Mouse (Mus musculus) lung, adult 2 months (tissue): ENCODE data around the gene Cask.

ENCODE experiments used
- CTCF ChIP-seq: fragments of 200-500 bp; IDR thresholded peaks from 2 replicates; pipeline ENCODE4 v1.5.1; 2011; ENCODE audit warnings: mild to moderate bottlenecking, low read length, control low read depth; ENCODE audit not compliant: insufficient read depth
- POLR2A ChIP-seq: fragments of 200-500 bp; IDR thresholded peaks from 2 replicates; pipeline ENCODE4 v1.6.1; 2011; ENCODE audit warnings: low read depth, mild to moderate bottlenecking, control low read depth, low read length, borderline replicate concordance; ENCODE audit errors: extremely low read depth

- TF ChIP-seq POLR2A (no peak), CTCF (no peak)
These were observed 358.2 kb downstream of the Cask start for GRCm38 (mm10) chrX:13492922-13493321.
